In genomic region chr10:79986963-79987362, GRCm38 (mm10) we compare ENCODE assay signal across 7 mouse cellular contexts. TPM values are rescaled to one million over a fixed set of nuclear protein-coding genes. Genes with fewer than 3 reads are reported as not detected.
DNase-seq lines count a peak whose midpoint lies in the region; ATAC-seq lines count a peak whose summit lies in the region.

No protein-coding gene starts in this region.

- H3K27ac ChIP-seq in limb, embryonic 11.5 days (replicated peaks; ENCODE audit: low read depth, low read length): peak overlapping the region; percentile 52
- H3K27ac ChIP-seq in midbrain, embryonic 13.5 days: no peak overlapping the region

- DNase-seq in adrenal gland, adult 18-20 months (ENCODE audit: low spot score in 2 of 2): peak; percentile 74 to 86
- DNase-seq in embryo, embryonic 10.5 days (ENCODE audit: low spot score): peak; percentile 88
- DNase-seq in heart, adult 11 months: peak; percentile 98
- DNase-seq in kidney, adult 11 months: peak; percentile 81
- peak; percentile 93 for DNase-seq in limb, embryonic 11.5 days (ENCODE audit: low spot score)
- DNase-seq in spleen, adult 12 weeks (ENCODE audit: low spot score): peak; percentile 84

- peaks cover 47% of the 10 kb centered on the region for H3K4me1 ChIP-seq in limb, embryonic 11.5 days (ENCODE audit: control insufficient read depth, insufficient read depth, low read length)
- peaks cover 36% of the 10 kb centered on the region for H3K4me1 ChIP-seq in midbrain, embryonic 13.5 days (replicated peaks)

- ATAC-seq in limb, embryonic 11.5 days (ENCODE audit: insufficient number of reproducible peaks, low FRiP score, low TSS enrichment, low read depth): no peak
- ATAC-seq in midbrain, embryonic 13.5 days: no peak

- no peaks in the 10 kb centered on the region; the same call in 1 of the 2 replicates for H3K9me3 ChIP-seq in limb, embryonic 11.5 days (ENCODE audit: control insufficient read depth, low read length)
- no peaks in the 10 kb centered on the region for H3K9me3 ChIP-seq in midbrain, embryonic 13.5 days

- H3K4me2 ChIP-seq in limb, embryonic 11.5 days (ENCODE audit: low read depth, severe bottlenecking): peak overlapping the region; percentile 54
- H3K4me2 ChIP-seq in midbrain, embryonic 13.5 days (replicated peaks): peak overlapping the region; percentile 96

- no peaks in the 10 kb centered on the region for H3K27me3 ChIP-seq in limb, embryonic 11.5 days (ENCODE audit: control insufficient read depth, insufficient read depth, low read length)
- H3K27me3 ChIP-seq in midbrain, embryonic 13.5 days: peaks cover 47% of the 10 kb centered on the region

- H3K9ac ChIP-seq in limb, embryonic 11.5 days (ENCODE audit: low read length): 0 out of 2 replicates have a peak overlapping the region, but pooled peaks have one; percentile 7
- no peak overlapping the region for H3K9ac ChIP-seq in midbrain, embryonic 13.5 days (replicated peaks)

- H3K4me3 ChIP-seq in limb, embryonic 11.5 days (ENCODE audit: low read depth, low read length): no peak overlapping the region
- H3K4me3 ChIP-seq in midbrain, embryonic 13.5 days (replicated peaks): peak overlapping the region; percentile 80; the same call in 1 of the 2 replicates

- 3% methylated on average over 11 of the region's 11 CpGs for WGBS in limb, embryonic 11.5 days
- 2% methylated on average over 11 of the region's 11 CpGs for WGBS in midbrain, embryonic 13.5 days

- H3K36me3 ChIP-seq in limb, embryonic 11.5 days (ENCODE audit: control insufficient read depth, insufficient read depth, low read length): peaks cover 9% of the 10 kb centered on the region; the same call in 1 of the 2 replicates
- H3K36me3 ChIP-seq in midbrain, embryonic 13.5 days: no peaks in the 10 kb centered on the region; the same call in 1 of the 2 replicates

RNA-seq across cellular contexts. Expression of gene Cnn2, which starts 1.4 kb away (rescaled TPM):
- total RNA-seq in adrenal gland, adult 18-20 months (2021): 10 to 100 TPM; 28.5 to 49.0 TPM
- polyA plus RNA-seq in limb, embryonic 11.5 days (2014; fragmentation: Nextera tagmentation; extraction: Ambion mirVana): 250 and 255 TPM in 2 replicates
- 29.5 and 37.1 TPM in 2 replicates for polyA plus RNA-seq in midbrain, embryonic 13.5 days (2015; fragmentation: Nextera tagmentation; extraction: Ambion mirVana)

RNA-seq across cellular contexts. Expression of gene Tmem259, which starts 2.8 kb away (rescaled TPM):
- total RNA-seq in adrenal gland, adult 18-20 months (2021): 100 to 1,000 TPM; 140 to 144 TPM
- polyA plus RNA-seq in limb, embryonic 11.5 days (2014; fragmentation: Nextera tagmentation; extraction: Ambion mirVana): 15.7 and 15.9 TPM in 2 replicates
- polyA plus RNA-seq in midbrain, embryonic 13.5 days (2015; fragmentation: Nextera tagmentation; extraction: Ambion mirVana): 13.7 and 16.7 TPM in 2 replicates

RNA-seq across cellular contexts. Expression of gene Abca7, which starts 9.3 kb away (rescaled TPM):
- total RNA-seq in adrenal gland, adult 18-20 months (2021): 10 to 100 TPM; 20.6 to 22.3 TPM
- 1.3 and 1.4 TPM in 2 replicates for polyA plus RNA-seq in limb, embryonic 11.5 days (2014; fragmentation: Nextera tagmentation; extraction: Ambion mirVana)
- 5.4 and 5.8 TPM in 2 replicates for polyA plus RNA-seq in midbrain, embryonic 13.5 days (2015; fragmentation: Nextera tagmentation; extraction: Ambion mirVana)

RNA-seq across cellular contexts. Expression of gene Grin3b, which starts 16.4 kb away (rescaled TPM):
- under 1 TPM in 1 of 2 experiments, not detected in 1; 0.19 TPM for total RNA-seq in adrenal gland, adult 18-20 months (2021)
- polyA plus RNA-seq in limb, embryonic 11.5 days (2014; fragmentation: Nextera tagmentation; extraction: Ambion mirVana): 0.23 and 0.41 TPM in 2 replicates
- polyA plus RNA-seq in midbrain, embryonic 13.5 days (2015; fragmentation: Nextera tagmentation; extraction: Ambion mirVana): 0.24 and 0.57 TPM in 2 replicates

RNA-seq across cellular contexts. Expression of gene Wdr18, which starts 27.0 kb away (rescaled TPM):
- total RNA-seq in adrenal gland, adult 18-20 months (2021): 10 to 100 TPM; 37.2 to 40.1 TPM
- 141 and 144 TPM in 2 replicates for polyA plus RNA-seq in limb, embryonic 11.5 days (2014; fragmentation: Nextera tagmentation; extraction: Ambion mirVana)
- 76.7 and 78.4 TPM in 2 replicates for polyA plus RNA-seq in midbrain, embryonic 13.5 days (2015; fragmentation: Nextera tagmentation; extraction: Ambion mirVana)
